Mouse (Mus musculus) heart, embryonic 10.5 days (tissue): ENCODE results near the gene Dsn1. TPM values are rescaled to one million over a fixed set of nuclear protein-coding genes. Genes with fewer than 3 reads are reported as not detected.
A peak's percentile ranks its signal among the peaks of the same experiment; 100 is the strongest.

Experiments
- DNase-seq: peaks from one replicate; pipeline ENCODE4 v3.0.0-alpha.2; 2017; ENCODE audit warnings: low spot score
- H3K27ac ChIP-seq: fragments of 300-500 bp; sonication (generic); 2 replicates; pipeline ENCODE4 v1.5.1; 2016; ENCODE audit warnings: mild to moderate bottlenecking
- H3K27me3 ChIP-seq: fragments of 300-500 bp; sonication (generic); 2 replicates; pipeline ENCODE4 v1.6.1; 2016; ENCODE audit warnings: mild to moderate bottlenecking; ENCODE audit not compliant: poor library complexity, insufficient read depth, severe bottlenecking
- H3K36me3 ChIP-seq: fragments of 300-500 bp; sonication (generic); 2 replicates; pipeline ENCODE4 v1.6.1; 2016; ENCODE audit warnings: mild to moderate bottlenecking, moderate library complexity
- H3K4me1 ChIP-seq: fragments of 300-500 bp; sonication (generic); 2 replicates; pipeline ENCODE4 v1.6.1; 2016; ENCODE audit warnings: mild to moderate bottlenecking
- H3K4me3 ChIP-seq: fragments of 300-500 bp; sonication (generic); 2 replicates; pipeline ENCODE4 v1.5.1; 2016; ENCODE audit warnings: mild to moderate bottlenecking, moderate library complexity
- H3K9me3 ChIP-seq: fragments of 300-500 bp; sonication (generic); 2 replicates; pipeline ENCODE4 v1.6.1; 2016; ENCODE audit warnings: mild to moderate bottlenecking, moderate library complexity
- WGBS: fragments of 180-500 bp; shearing (Covaris S2); methylation state at CpG from one replicate; pipeline ENCODE4 v1.1.7; 2016; 5-methylcytosine and 5-hydroxymethylcytosine counted together
- polyA plus RNA-seq: library from polyadenylated mRNA; unstranded; fragments of >200 nt; fragmentation: Nextera tagmentation; extraction: Ambion mirVana; gene quantifications from 2 replicates; pipeline ENCODE4 v1.2.1, GENCODE M21; 2016

The Dsn1 gene
- polyA plus RNA-seq, 1 experiment from 2014 or later = 43.7 TPM

DNA sequence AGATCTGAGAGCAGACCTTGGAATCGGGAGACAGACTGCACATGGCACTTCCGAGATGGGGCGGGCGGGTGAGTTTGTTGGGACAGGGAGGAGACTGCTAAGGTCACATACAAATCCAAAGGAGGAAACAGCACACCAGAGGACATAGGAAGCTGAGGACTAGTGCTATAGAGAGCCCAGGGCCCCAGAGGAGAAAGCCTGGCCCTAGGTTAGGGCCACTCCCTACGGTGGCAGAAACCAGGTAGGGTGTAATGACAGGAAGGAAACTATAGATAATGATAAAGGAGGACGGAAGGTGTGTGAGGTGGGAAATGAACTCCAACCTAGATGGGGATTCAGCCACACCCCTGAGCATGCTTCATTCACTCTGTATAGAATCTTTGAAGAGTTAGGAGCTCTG, 5.4 kb upstream of the Dsn1 start:
- Histone ChIP-seq H3K9me3 (no peaks in the 10 kb centered on the region), H3K27ac (peak overlapping the region; percentile 22; the same call in 1 of the 2 replicates), H3K4me3 (no peak overlapping the region), H3K36me3 (peaks cover 24% of the 10 kb centered on the region), H3K4me1 (peaks cover 36% of the 10 kb centered on the region), H3K27me3 (no peaks in the 10 kb centered on the region)
- 75% methylated on average over 6 of the region's 6 CpGs for WGBS
- no peak for DNase-seq

GRCm38 (mm10) chr2:157010634-157011310, 3.8 kb upstream of the Dsn1 start:
- H3K27ac ChIP-seq = 0 out of 2 replicates have a peak overlapping the region, but pooled peaks have one; percentile 1
- DNase-seq = no peak
- peaks cover 9% of the 10 kb centered on the region for H3K36me3 ChIP-seq
- H3K9me3 ChIP-seq = no peaks in the 10 kb centered on the region
- 39% methylated on average over 11 of the region's 11 CpGs for WGBS
- no peaks in the 10 kb centered on the region for H3K27me3 ChIP-seq
- H3K4me3 ChIP-seq = no peak overlapping the region
- H3K4me1 ChIP-seq = peaks cover 31% of the 10 kb centered on the region

GRCm38 (mm10) chr2:157010121-157010520, 3.2 kb upstream of the Dsn1 start:
- peaks cover 34% of the 10 kb centered on the region for H3K4me1 ChIP-seq
- DNase-seq = no peak
- H3K36me3 ChIP-seq = peaks cover 8% of the 10 kb centered on the region
- H3K9me3 ChIP-seq = no peaks in the 10 kb centered on the region
- H3K27ac ChIP-seq = no peak overlapping the region
- no peak overlapping the region for H3K4me3 ChIP-seq
- no peaks in the 10 kb centered on the region for H3K27me3 ChIP-seq

DNA sequence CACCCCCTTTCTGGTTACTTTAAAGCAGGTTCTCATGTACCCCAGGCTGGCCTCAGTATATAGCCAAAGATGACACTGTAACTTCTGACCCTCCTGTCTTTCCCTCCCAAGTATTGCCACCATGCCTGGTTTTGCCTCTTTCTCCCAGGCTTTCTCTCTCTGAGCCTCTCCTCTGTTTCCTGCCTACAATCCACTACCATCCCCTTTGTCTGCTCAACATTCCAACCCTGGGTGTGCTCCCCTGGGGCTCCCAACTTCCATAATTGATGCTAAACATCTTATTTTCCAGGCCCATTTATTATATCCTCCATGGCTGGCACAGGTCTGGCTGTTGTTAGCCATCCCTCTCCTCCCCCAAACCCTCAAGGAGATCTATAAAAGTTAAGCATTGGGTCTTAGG, 1.6 kb upstream of the Dsn1 start:
- peaks cover 34% of the 10 kb centered on the region for H3K4me1 ChIP-seq
- no peaks in the 10 kb centered on the region for H3K9me3 ChIP-seq
- peaks cover 18% of the 10 kb centered on the region for H3K36me3 ChIP-seq

GRCm38 (mm10) chr2:157007234-157007596, 261 bp upstream of the Dsn1 start:
- Histone ChIP-seq H3K36me3 (peaks cover 27% of the 10 kb centered on the region), H3K4me1 (peaks cover 34% of the 10 kb centered on the region), H3K27ac (peak overlapping the region; percentile 89), H3K4me3 (peak overlapping the region; percentile 73), H3K9me3 (no peaks in the 10 kb centered on the region), H3K27me3 (no peaks in the 10 kb centered on the region)
- WGBS = 27% methylated on average over 5 of the region's 5 CpGs
- no peak for DNase-seq

More for the DNA sequence above, 1.6 kb upstream of the Dsn1 start:
- H3K27me3 ChIP-seq = no peaks in the 10 kb centered on the region
- H3K27ac ChIP-seq = no peak overlapping the region
- DNase-seq = no peak
- no peak overlapping the region for H3K4me3 ChIP-seq

DNA sequence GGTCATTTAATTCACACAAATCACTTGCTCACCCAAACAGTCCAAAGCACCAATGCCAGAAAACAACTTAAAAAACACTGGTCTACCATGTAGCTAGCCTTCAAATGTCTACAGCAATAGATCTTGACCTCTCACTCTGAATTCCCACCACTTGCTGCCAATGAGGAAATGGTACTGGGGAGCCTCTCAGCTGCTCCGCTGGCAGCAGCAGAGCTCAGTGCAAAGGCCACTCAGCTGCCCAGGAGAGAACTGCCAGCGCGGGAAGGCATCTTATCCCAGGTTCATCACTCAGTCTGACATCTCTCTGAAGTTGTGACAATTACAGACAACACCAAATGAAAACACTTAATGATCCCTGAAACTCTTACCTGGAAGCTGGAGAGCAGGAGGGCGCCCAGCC, 4.6 kb downstream of the Dsn1 start:
- no peak overlapping the region for H3K4me3 ChIP-seq
- no peaks in the 10 kb centered on the region for H3K9me3 ChIP-seq
- WGBS = 88% methylated on average over 4 of the region's 4 CpGs
- H3K27ac ChIP-seq = no peak overlapping the region
- DNase-seq = no peak
- peaks cover 65% of the 10 kb centered on the region for H3K36me3 ChIP-seq
- H3K27me3 ChIP-seq = no peaks in the 10 kb centered on the region
- H3K4me1 ChIP-seq = peaks cover 12% of the 10 kb centered on the region

GRCm38 (mm10) chr2:156998263-156998662, 8.7 kb downstream of the Dsn1 start:
- Histone ChIP-seq H3K27ac (no peak overlapping the region), H3K4me1 (0 out of 2 replicates have a peak, but pooled peaks cover 3% of the 10 kb centered on the region), H3K9me3 (no peaks in the 10 kb centered on the region), H3K36me3 (peaks cover 81% of the 10 kb centered on the region), H3K4me3 (no peak overlapping the region), H3K27me3 (no peaks in the 10 kb centered on the region)
- WGBS = 90% methylated on average over 5 of the region's 5 CpGs
- no peak for DNase-seq

DNA sequence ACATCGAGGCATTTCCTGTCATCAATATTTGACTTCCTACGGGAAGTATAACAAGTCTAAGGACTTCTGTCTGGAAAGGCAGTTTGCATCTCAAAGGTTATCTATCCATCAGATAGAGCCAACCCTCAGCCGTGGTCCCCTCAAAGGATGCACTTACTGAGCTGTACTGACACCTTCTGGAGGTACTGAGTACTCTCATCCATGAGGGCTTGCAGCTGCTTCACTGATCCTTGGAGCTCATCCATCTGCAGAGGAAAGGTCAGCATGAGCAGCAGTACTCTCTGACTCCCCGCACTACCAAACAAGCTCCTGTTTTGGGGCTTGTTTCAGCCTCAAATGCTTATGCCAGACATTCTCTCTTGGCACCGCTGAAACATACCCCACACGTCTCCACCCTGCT, 10.4 kb downstream of the Dsn1 start:
- Histone ChIP-seq H3K27ac (no peak overlapping the region), H3K4me1 (peaks cover 6% of the 10 kb centered on the region; the same call in 1 of the 2 replicates), H3K4me3 (no peak overlapping the region), H3K27me3 (no peaks in the 10 kb centered on the region), H3K9me3 (no peaks in the 10 kb centered on the region), H3K36me3 (peaks cover 73% of the 10 kb centered on the region)
- 65% methylated on average over 6 of the region's 6 CpGs for WGBS
- DNase-seq = no peak

GRCm38 (mm10) chr2:156991470-156992319, 15.3 kb downstream of the Dsn1 start, which contains the start of gene Ndrg3:
TSS of gene Ndrg3 (minus strand) at chr2:156992056.
- DNase-seq = peak; percentile 98
- peak within 1 kb of the TSS; percentile 88 for H3K27ac ChIP-seq
- peaks cover 30% of the 10 kb centered on the region for H3K36me3 ChIP-seq
- peaks cover 24% of the 10 kb centered on the region for H3K4me1 ChIP-seq
- peak within 1 kb of the TSS; percentile 88 for H3K4me3 ChIP-seq
- WGBS = 1% methylated on average over 66 of the region's 66 CpGs
- no peaks in the 10 kb centered on the region for H3K9me3 ChIP-seq
- H3K27me3 ChIP-seq = no peaks in the 10 kb centered on the region

DNA sequence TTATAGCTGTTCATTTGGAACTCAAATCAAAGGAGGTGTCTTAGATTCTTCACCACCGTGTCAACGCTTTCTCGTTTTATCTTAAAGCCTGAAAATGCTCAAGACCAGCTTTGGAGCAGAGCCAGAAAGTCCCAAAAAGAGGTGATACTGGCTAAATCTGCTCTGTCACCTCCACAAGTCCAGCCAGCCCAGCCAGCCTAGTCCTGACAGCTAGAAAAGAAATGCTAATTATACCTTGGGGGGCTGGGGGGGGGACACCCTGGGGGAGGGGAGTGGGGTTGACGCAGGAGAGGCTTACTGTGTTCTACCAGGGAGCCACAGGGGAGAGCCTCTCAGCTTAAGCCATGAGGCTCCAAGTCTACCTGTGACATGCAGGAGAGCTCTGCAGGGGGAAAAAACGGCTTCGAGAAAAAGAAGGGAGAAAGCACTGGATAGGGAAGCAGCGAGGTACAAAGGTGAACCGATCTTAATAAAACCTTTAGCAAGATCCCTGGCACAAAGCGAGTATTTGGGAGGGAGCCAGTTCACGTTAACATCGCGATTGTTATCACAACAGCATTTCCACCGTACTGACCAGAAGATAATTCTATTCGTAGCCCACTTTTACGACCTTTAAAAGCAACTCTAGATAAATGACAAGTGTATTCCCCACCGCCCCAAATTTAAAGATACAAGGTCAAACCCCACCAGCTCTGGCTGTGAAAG, 16.1 kb downstream of the Dsn1 start:
- Histone ChIP-seq H3K4me1 (peaks cover 24% of the 10 kb centered on the region), H3K27ac (peak overlapping the region; percentile 88), H3K36me3 (peaks cover 22% of the 10 kb centered on the region), H3K4me3 (peak overlapping the region; percentile 88), H3K9me3 (no peaks in the 10 kb centered on the region), H3K27me3 (no peaks in the 10 kb centered on the region)
- WGBS = 2% methylated on average over 16 of the region's 16 CpGs
- DNase-seq = no peak

DNA sequence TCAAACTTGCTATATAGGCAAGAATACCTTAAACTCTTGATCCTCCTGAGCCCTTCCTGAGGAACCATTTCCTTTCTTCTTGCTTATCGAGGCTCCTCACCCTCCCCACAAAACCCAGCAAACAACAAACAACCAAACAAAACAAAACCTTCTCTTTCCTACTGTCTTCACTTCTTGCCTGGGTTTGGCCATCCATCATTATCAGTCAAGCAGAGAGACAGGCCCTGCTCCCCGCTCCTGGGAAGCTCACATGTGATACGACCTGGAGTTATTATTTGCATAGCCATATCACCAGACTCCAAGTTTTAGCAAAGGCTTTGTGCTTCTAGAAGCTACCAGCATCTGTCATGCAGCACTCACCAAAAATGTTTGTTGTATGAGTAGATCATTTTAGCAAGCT, 19.6 kb downstream of the Dsn1 start:
- Histone ChIP-seq H3K4me1 (peaks cover 30% of the 10 kb centered on the region), H3K4me3 (no peak overlapping the region), H3K36me3 (no peaks in the 10 kb centered on the region), H3K27ac (no peak overlapping the region), H3K9me3 (no peaks in the 10 kb centered on the region), H3K27me3 (no peaks in the 10 kb centered on the region)
- peak; percentile 67 for DNase-seq
- WGBS = 51% methylated on average over 3 of the region's 3 CpGs

- no peaks in the 10 kb centered on the region for H3K9me3 ChIP-seq
- no peak overlapping the region for H3K4me3 ChIP-seq
- 31% methylated on average over 2 of the region's 2 CpGs for WGBS
- H3K27me3 ChIP-seq = no peaks in the 10 kb centered on the region
- H3K4me1 ChIP-seq = peaks cover 17% of the 10 kb centered on the region
- H3K27ac ChIP-seq = peak overlapping the region; percentile 44; the same call in 1 of the 2 replicates
- H3K36me3 ChIP-seq = no peaks in the 10 kb centered on the region; the same call in 1 of the 2 replicates
- DNase-seq = no peak
Observed at GRCm38 (mm10) chr2:156982864-156983263, 24.1 kb downstream of the Dsn1 start.

DNA sequence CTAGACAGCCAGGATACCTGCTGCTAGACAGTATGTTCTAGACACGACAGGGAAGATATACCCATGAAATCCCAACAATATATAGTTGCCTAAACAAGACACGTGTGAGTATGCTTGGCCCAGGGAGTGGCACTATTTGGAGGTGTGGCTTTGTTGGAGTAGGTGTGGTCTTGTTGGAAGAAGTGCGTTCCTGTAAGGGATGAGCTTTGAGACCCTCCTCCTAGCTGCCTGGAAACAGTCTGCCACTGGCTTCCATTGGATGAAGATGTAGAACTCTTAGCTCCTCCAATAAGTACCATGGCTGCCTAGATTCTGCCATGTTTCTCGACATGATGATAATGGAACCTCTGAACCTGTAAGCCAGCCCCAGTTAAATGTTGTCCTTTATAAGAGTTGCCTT, 25.7 kb downstream of the Dsn1 start:
- Histone ChIP-seq H3K4me3 (no peak overlapping the region), H3K9me3 (no peaks in the 10 kb centered on the region), H3K27me3 (no peaks in the 10 kb centered on the region), H3K36me3 (peaks cover 2% of the 10 kb centered on the region; the same call in 1 of the 2 replicates), H3K4me1 (peaks cover 13% of the 10 kb centered on the region), H3K27ac (no peak overlapping the region)
- DNase-seq = no peak
- 77% methylated on average over 4 of the region's 4 CpGs for WGBS
